Mouse (Mus musculus) E14TG2a.4 (cell line): ENCODE results near the gene Ssbp2.

ENCODE experiments used
- CTCF ChIP-seq: conservative IDR thresholded peaks from 2 replicates; pipeline ENCODE4 v1.5.1; 2014; ENCODE audit warnings: low read length
- NANOG ChIP-seq: IDR thresholded peaks from 2 replicates; pipeline ENCODE4 v1.6.1; 2014; ENCODE audit warnings: borderline replicate concordance, low read length, mixed read lengths
- POU5F1 ChIP-seq: IDR thresholded peaks from 2 replicates; pipeline ENCODE4 v1.6.1; 2014; ENCODE audit warnings: low read length, borderline replicate concordance

GRCm38 (mm10) chr13:91564047-91564446 is 104.0 kb downstream of the Ssbp2 start:
- no peak for TF ChIP-seq CTCF
- no peak for TF ChIP-seq NANOG
- no peak for TF ChIP-seq POU5F1
